Comparison of ENCODE assay signal across 20 mouse cellular contexts in genomic region chr12:45001996-45002395, GRCm38 (mm10).
"Had no signal": no experiment of that assay in that cellular context is flagged by ENCODE, and none has a peak within 500 bp of the region (broad histone marks: within the 10 kb centered on the region; RNA-seq: fewer than 3 reads in every experiment).

No protein-coding gene starts in this region.

- ATAC-seq: forebrain, embryonic 13.5 days; forebrain, embryonic 14.5 days; forebrain, embryonic 15.5 days; forebrain, embryonic 16.5 days; forebrain, postnatal 0 days had no signal

- DNase-seq: cerebellum, adult 8-10 months; cerebellum, adult 9-10 months; cerebellum, adult 9-11 months; cerebellum, postnatal 10 days; cerebellum, postnatal 14 days; cerebellum, postnatal 25 days; cerebellum, postnatal 36 days; embryo, embryonic 11 days; forebrain, postnatal 0 days; gastrocnemius, adult 2 months; gastrocnemius, postnatal 10 days; gastrocnemius, postnatal 14 days; gastrocnemius, postnatal 25 days; gastrocnemius, postnatal 36 days; heart, adult 18-20 months; heart, adult 2 months had no signal
